Mouse (Mus musculus) liver, postnatal 0 days (tissue): ENCODE measurements around the gene Gripap1. TPM values are rescaled to one million over a fixed set of nuclear protein-coding genes. Genes with fewer than 3 reads are reported as not detected.
"Not testable (repeated sequence)": the region's sequence is repeated elsewhere in the genome, so short reads cannot be mapped to it uniquely, and the experiment has no call there.

Source experiments
- ATAC-seq: fragments of 200-750 bp; cut with Nextera tagmentation; 2 replicates; pipeline ENCODE4 v1.8.0; 2017; ENCODE audit warnings: mild to moderate bottlenecking, moderate library complexity
- DNase-seq: peaks from one replicate; pipeline ENCODE4 v3.0.0-alpha.2; 2016
- H3K27ac ChIP-seq: fragments of 300-500 bp; sonication (generic); 2 replicates; pipeline ENCODE4 v1.5.1; 2014; ENCODE audit warnings: antibody characterized with exemption, moderate library complexity, mild to moderate bottlenecking, low read depth
- H3K27me3 ChIP-seq: fragments of 300-500 bp; sonication (generic); 2 replicates; pipeline ENCODE4 v1.6.1; 2014; ENCODE audit warnings: low read length, control low read depth, mixed read lengths; ENCODE audit not compliant: insufficient read depth
- H3K36me3 ChIP-seq: fragments of 300-500 bp; sonication (generic); replicated peaks from 2 replicates; pipeline ENCODE4 v1.6.1; 2014; ENCODE audit warnings: mild to moderate bottlenecking, control low read depth, low read length, moderate library complexity, mixed read lengths; ENCODE audit not compliant: insufficient read depth
- H3K4me1 ChIP-seq: fragments of 300-500 bp; sonication (generic); 2 replicates; pipeline ENCODE4 v1.6.1; 2014; ENCODE audit warnings: antibody characterized with exemption, mild to moderate bottlenecking, control low read depth; ENCODE audit not compliant: insufficient read depth
- H3K4me2 ChIP-seq: fragments of 300-500 bp; sonication (generic); 2 replicates; pipeline ENCODE4 v1.6.1; 2014; ENCODE audit warnings: low read depth, mild to moderate bottlenecking, low read length, moderate library complexity, mixed read lengths
- H3K4me3 ChIP-seq: fragments of 300-500 bp; sonication (generic); 2 replicates; pipeline ENCODE4 v1.5.1; 2014; ENCODE audit warnings: low read depth, low read length
- H3K9ac ChIP-seq: fragments of 300-500 bp; sonication (generic); replicated peaks from 2 replicates; pipeline ENCODE4 v1.6.1; 2014; ENCODE audit warnings: mild to moderate bottlenecking, moderate library complexity
- H3K9me3 ChIP-seq: fragments of 300-500 bp; sonication (generic); 2 replicates; pipeline ENCODE4 v1.6.1; 2016; ENCODE audit warnings: mild to moderate bottlenecking, control low read depth, low read length, mixed read lengths
- CTCF ChIP-seq: sonication (generic); IDR thresholded peaks from 2 replicates; pipeline ENCODE4 v1.5.1; 2016; ENCODE audit warnings: antibody characterized with exemption, low read depth
- EP300 ChIP-seq: IDR thresholded peaks from 2 replicates; pipeline ENCODE4 v1.6.1; 2016; ENCODE audit warnings: antibody characterized with exemption, low read depth, mild to moderate bottlenecking
- WGBS: fragments of 180-500 bp; shearing (Covaris S2); extraction: QIAGEN DNeasy Blood & Tissue Kit; methylation state at CpG from one replicate; pipeline ENCODE4 v1.1.7; 2014; ENCODE audit not compliant: insufficient replicate concordance; 5-methylcytosine and 5-hydroxymethylcytosine counted together
- polyA plus RNA-seq: library from polyadenylated mRNA; unstranded; fragments of >200 nt; fragmentation: Nextera tagmentation; extraction: Ambion mirVana; gene quantifications from 2 replicates; pipeline ENCODE4 v1.2.1, GENCODE M21; 2015

The Gripap1 gene
- polyA plus RNA-seq, 1 experiment from 2014 or later, result 16.4 TPM

DNA sequence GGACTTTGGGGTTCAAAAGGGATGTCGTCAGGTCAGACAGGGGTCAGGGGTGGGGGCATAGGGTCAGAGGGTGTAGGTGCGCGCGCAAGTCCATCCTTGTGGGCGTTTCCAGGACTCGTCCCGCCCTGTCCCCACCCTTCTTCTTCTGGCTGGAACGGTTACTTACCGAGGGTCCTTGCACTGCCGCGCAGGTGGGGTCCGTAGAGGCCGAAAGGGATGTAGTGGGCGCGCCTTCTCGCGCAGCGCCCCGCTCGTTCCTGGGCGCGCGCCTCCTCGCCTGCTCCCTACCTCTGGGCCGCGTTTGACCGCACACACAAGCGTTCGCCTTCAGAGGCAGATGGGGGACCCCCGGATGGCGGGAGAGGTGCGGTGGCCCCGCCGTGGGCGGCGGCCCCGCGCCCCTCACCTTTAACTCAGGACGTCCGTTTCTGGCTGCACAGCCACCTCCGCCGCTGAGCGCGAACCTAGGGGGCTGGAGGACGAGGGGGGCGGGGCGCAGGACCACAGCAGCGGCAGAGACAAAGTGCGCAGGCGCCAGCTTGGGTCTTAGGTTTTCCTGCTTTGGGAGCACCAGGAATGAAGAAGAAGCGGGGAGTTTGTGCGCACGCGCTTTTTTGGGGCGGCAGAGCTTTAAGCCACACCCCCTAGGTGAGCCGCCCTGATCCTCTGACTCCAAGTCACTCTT, 39.0 kb upstream of the Gripap1 start, which contains the start of gene Ccdc120:
Gene Ccdc120 (minus strand): TSS at position 474 of the 685 bp plus-strand sequence.
- Histone ChIP-seq H3K27ac (no peak within 1 kb of the TSS), H3K27me3 (no peaks in the 10 kb centered on the region; the same call in 1 of the 2 replicates), H3K4me2 (peak within 1 kb of the TSS; percentile 83), H3K4me3 (peak within 1 kb of the TSS; percentile 57), H3K36me3 (no peaks in the 10 kb centered on the region), H3K9me3 (no peaks in the 10 kb centered on the region), H3K4me1 (no peaks in the 10 kb centered on the region), H3K9ac (peak within 1 kb of the TSS; percentile 50)
- ATAC-seq (no peak), DNase-seq (peak; percentile 44)
- WGBS, result 11% methylated on average over 36 of the region's 56 CpGs
- TF ChIP-seq EP300 (no peak), CTCF (no peak)

- H3K27me3 ChIP-seq, H3K9me3 ChIP-seq, H3K27ac ChIP-seq, H3K9ac ChIP-seq, DNase-seq, H3K4me3 ChIP-seq, H3K4me2 ChIP-seq, H3K4me1 ChIP-seq, H3K36me3 ChIP-seq: not testable (repeated sequence)
- WGBS, result 20% methylated on average over 3 of the region's 3 CpGs
- TF ChIP-seq CTCF, result peak; percentile 57
- peak; percentile 50; the same call in 1 of the 2 replicates for ATAC-seq
Observed at GRCm38 (mm10) chrX:7753627-7754026, 35.9 kb upstream of the Gripap1 start.

GRCm38 (mm10) chrX:7762137-7762920, 27.2 kb upstream of the Gripap1 start, which contains the start of gene Tfe3:
TSS of gene Tfe3 (plus strand) at chrX:7762560.
- Histone ChIP-seq H3K27ac (peak within 1 kb of the TSS; percentile 66), H3K36me3 (peaks cover 5% of the 10 kb centered on the region; the same call in 1 of the 2 replicates), H3K4me1 (peaks cover 14% of the 10 kb centered on the region; the same call in 1 of the 2 replicates), H3K4me3 (peak within 1 kb of the TSS; percentile 62), H3K9me3 (no peaks in the 10 kb centered on the region), H3K27me3 (no peaks in the 10 kb centered on the region), H3K9ac (peak within 1 kb of the TSS; percentile 72), H3K4me2 (peak within 1 kb of the TSS; percentile 64)
- peak; percentile 91 for DNase-seq
- TF ChIP-seq EP300 (no peak), CTCF (no peak)
- peak; percentile 96 for ATAC-seq
- 7% methylated on average over 33 of the region's 38 CpGs for WGBS

DNA sequence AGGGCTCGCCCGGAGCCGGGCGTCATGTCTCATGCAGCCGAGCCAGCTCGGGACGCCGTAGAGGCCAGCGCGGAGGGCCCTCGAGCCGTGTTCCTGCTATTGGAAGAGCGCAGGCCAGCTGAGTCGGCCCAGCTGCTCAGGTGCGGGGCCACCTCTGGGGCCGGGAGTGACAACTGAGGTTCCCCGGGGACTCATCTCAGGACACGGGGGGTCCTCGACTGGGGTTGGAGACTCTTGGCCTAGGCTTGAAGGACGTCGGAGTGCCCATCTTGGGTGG, 26.7 kb upstream of the Gripap1 start:
- WGBS, result 15% methylated on average over 21 of the region's 21 CpGs
- Histone ChIP-seq H3K27me3 (no peaks in the 10 kb centered on the region), H3K9ac (peak overlapping the region; percentile 72), H3K36me3 (peaks cover 9% of the 10 kb centered on the region; the same call in 1 of the 2 replicates), H3K4me2 (peak overlapping the region; percentile 64), H3K4me1 (peaks cover 14% of the 10 kb centered on the region; the same call in 1 of the 2 replicates), H3K27ac (peak overlapping the region; percentile 66), H3K9me3 (no peaks in the 10 kb centered on the region), H3K4me3 (peak overlapping the region; percentile 62)
- ATAC-seq (no peak; the same call in 1 of the 2 replicates), DNase-seq (no peak)
- TF ChIP-seq EP300 (no peak), CTCF (no peak)

DNA sequence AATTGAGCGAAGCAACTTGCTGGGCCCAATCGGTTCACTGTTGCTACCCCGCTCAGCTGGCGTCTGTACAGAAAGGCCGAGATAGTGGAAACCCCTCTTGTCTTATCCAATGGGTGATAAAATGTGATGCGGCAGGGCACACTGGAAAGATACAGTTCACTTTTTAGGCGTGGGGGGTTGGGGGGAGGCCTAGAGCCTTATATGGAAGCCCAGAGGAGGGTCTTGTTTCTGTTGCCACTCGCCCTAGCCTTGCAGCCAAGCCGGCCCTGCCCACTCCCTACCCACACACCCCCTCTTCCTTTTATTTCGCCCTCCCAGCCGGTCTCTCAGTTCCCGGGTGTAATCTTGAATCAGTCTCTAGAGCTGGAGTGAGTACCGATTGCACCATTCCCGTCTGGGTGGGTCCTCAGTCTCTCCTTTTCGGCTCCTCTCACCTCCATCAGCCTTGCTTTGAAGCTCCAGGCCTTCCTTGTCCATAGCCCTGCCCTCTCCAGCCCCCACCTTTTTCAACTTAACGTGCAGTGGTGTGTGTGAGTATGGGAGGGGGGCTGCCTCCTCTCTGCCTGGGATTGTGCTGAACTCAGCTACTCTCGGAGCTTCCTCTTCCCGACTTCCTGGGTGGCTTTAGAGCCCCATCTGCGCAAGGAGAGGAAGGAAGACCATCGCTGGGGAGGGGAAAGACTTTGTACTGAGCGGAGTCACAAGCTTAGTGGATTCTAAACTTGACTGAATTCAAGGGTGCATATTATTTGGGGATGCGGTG, 25.8 kb upstream of the Gripap1 start:
- TF ChIP-seq EP300 (no peak), CTCF (no peak)
- Histone ChIP-seq H3K4me2 (peak overlapping the region; percentile 64), H3K36me3 (peaks cover 14% of the 10 kb centered on the region), H3K27ac (peak overlapping the region; percentile 66), H3K4me1 (peaks cover 14% of the 10 kb centered on the region; the same call in 1 of the 2 replicates), H3K9ac (peak overlapping the region; percentile 72), H3K4me3 (peak overlapping the region; percentile 62), H3K9me3 (no peaks in the 10 kb centered on the region), H3K27me3 (no peaks in the 10 kb centered on the region)
- ATAC-seq (no peak), DNase-seq (peak; percentile 24)
- WGBS, result 15% methylated on average over 21 of the region's 22 CpGs
